Mouse (Mus musculus): ENCODE results near the gene Efr3b. TPM values are rescaled to one million over a fixed set of nuclear protein-coding genes. Genes with fewer than 3 reads are reported as not detected.

The Efr3b gene
- total and polyA plus RNA-seq, 3 experiments, result 0.27 TPM; not detected in 2

- Histone ChIP-seq H3K9me3 (replicated peaks) (no peaks in the 10 kb centered on the region), H3K4me1 (ENCODE audit: insufficient read depth, low read depth, low read length) (no peaks in the 10 kb centered on the region), H3K27me3 (ENCODE audit: insufficient read depth, low read length) (peaks cover 3% of the 10 kb centered on the region; the same call in 1 of the 2 replicates), H3K36me3 (replicated peaks) (no peaks in the 10 kb centered on the region), H3K4me3 (ENCODE audit: low read depth, low read length) (no peak overlapping the region)
- DNase-seq (ENCODE audit: low spot score) (no peak), ATAC-seq (ENCODE audit: extremely low read depth, insufficient number of reproducible peaks, low FRiP score, poor library complexity, severe bottlenecking) (no peak)
- TF ChIP-seq TAL1 (conservative IDR thresholded peaks at IDR 0.05; ENCODE audit: low read depth, low read length) (no peak), POLR2AphosphoS5 (IDR thresholded peaks at IDR 0.05; ENCODE audit: insufficient replicate concordance, low read depth, low read length) (no peak), CTCF (IDR thresholded peaks at IDR 0.05; ENCODE audit: low read depth, low read length) (no peak), GATA1 (IDR thresholded peaks at IDR 0.05; ENCODE audit: borderline replicate concordance, low read length) (no peak), GATA2 (IDR thresholded peaks at IDR 0.05; ENCODE audit: borderline replicate concordance, low read depth, low read length) (no peak)
Observed at GRCm38 (mm10) chr12:4007766-4008165, 30.9 kb downstream of the Efr3b start.

- no peaks in the 10 kb centered on the region for H3K4me1 ChIP-seq (ENCODE audit: insufficient read depth, low read depth, low read length)
- H3K9me3 ChIP-seq (replicated peaks), result no peaks in the 10 kb centered on the region
- H3K27me3 ChIP-seq (ENCODE audit: insufficient read depth, low read length), result peaks cover 3% of the 10 kb centered on the region; the same call in 1 of the 2 replicates
- H3K36me3 ChIP-seq (replicated peaks), result no peaks in the 10 kb centered on the region
- no peak overlapping the region for H3K4me3 ChIP-seq (ENCODE audit: low read depth, low read length)
- ATAC-seq (ENCODE audit: extremely low read depth, insufficient number of reproducible peaks, low FRiP score, poor library complexity, severe bottlenecking) (no peak), DNase-seq (ENCODE audit: low spot score) (no peak)
- TF ChIP-seq CTCF (IDR thresholded peaks at IDR 0.05; ENCODE audit: low read depth, low read length), result no peak
- TF ChIP-seq GATA2 (IDR thresholded peaks at IDR 0.05; ENCODE audit: borderline replicate concordance, low read depth, low read length), result no peak
- TF ChIP-seq POLR2AphosphoS5 (IDR thresholded peaks at IDR 0.05; ENCODE audit: insufficient replicate concordance, low read depth, low read length), result no peak
- TF ChIP-seq GATA1 (IDR thresholded peaks at IDR 0.05; ENCODE audit: borderline replicate concordance, low read length), result no peak
Observed at GRCm38 (mm10) chr12:4007181-4007580, 31.5 kb downstream of the Efr3b start.

GRCm38 (mm10) chr12:4006079-4006478, 32.6 kb downstream of the Efr3b start:
- no peaks in the 10 kb centered on the region for H3K4me1 ChIP-seq (ENCODE audit: insufficient read depth, low read depth, low read length)
- H3K27me3 ChIP-seq (ENCODE audit: insufficient read depth, low read length), result peaks cover 3% of the 10 kb centered on the region; the same call in 1 of the 2 replicates
- no peak overlapping the region for H3K4me3 ChIP-seq (ENCODE audit: low read depth, low read length)
- no peaks in the 10 kb centered on the region for H3K36me3 ChIP-seq (replicated peaks)
- ATAC-seq (ENCODE audit: extremely low read depth, insufficient number of reproducible peaks, low FRiP score, poor library complexity, severe bottlenecking) (no peak), DNase-seq (ENCODE audit: low spot score) (no peak)
- TF ChIP-seq GATA2 (IDR thresholded peaks at IDR 0.05; ENCODE audit: borderline replicate concordance, low read depth, low read length) (no peak), GATA1 (IDR thresholded peaks at IDR 0.05; ENCODE audit: borderline replicate concordance, low read length) (no peak), POLR2AphosphoS5 (IDR thresholded peaks at IDR 0.05; ENCODE audit: insufficient replicate concordance, low read depth, low read length) (no peak), CTCF (IDR thresholded peaks at IDR 0.05; ENCODE audit: low read depth, low read length) (no peak), TAL1 (conservative IDR thresholded peaks at IDR 0.05; ENCODE audit: low read depth, low read length) (no peak)
- no peaks in the 10 kb centered on the region for H3K9me3 ChIP-seq (replicated peaks)

GRCm38 (mm10) chr12:4004648-4005047, 34.1 kb downstream of the Efr3b start:
- DNase-seq (ENCODE audit: low spot score) (no peak), ATAC-seq (ENCODE audit: extremely low read depth, insufficient number of reproducible peaks, low FRiP score, poor library complexity, severe bottlenecking) (no peak)
- TF ChIP-seq CTCF (IDR thresholded peaks at IDR 0.05; ENCODE audit: low read depth, low read length) (no peak), TAL1 (conservative IDR thresholded peaks at IDR 0.05; ENCODE audit: low read depth, low read length) (no peak), GATA2 (IDR thresholded peaks at IDR 0.05; ENCODE audit: borderline replicate concordance, low read depth, low read length) (no peak), GATA1 (IDR thresholded peaks at IDR 0.05; ENCODE audit: borderline replicate concordance, low read length) (no peak), POLR2AphosphoS5 (IDR thresholded peaks at IDR 0.05; ENCODE audit: insufficient replicate concordance, low read depth, low read length) (no peak)
- no peak overlapping the region for H3K4me3 ChIP-seq (ENCODE audit: low read depth, low read length)
- no peaks in the 10 kb centered on the region for H3K9me3 ChIP-seq (replicated peaks)
- no peaks in the 10 kb centered on the region for H3K4me1 ChIP-seq (ENCODE audit: insufficient read depth, low read depth, low read length)
- no peaks in the 10 kb centered on the region for H3K36me3 ChIP-seq (replicated peaks)
- peaks cover 3% of the 10 kb centered on the region; the same call in 1 of the 2 replicates for H3K27me3 ChIP-seq (ENCODE audit: insufficient read depth, low read length)

- no peak for ATAC-seq (ENCODE audit: extremely low read depth, insufficient number of reproducible peaks, low FRiP score, poor library complexity, severe bottlenecking)
- Histone ChIP-seq H3K36me3 (replicated peaks) (no peaks in the 10 kb centered on the region), H3K27me3 (ENCODE audit: insufficient read depth, low read length) (no peaks in the 10 kb centered on the region), H3K4me3 (ENCODE audit: low read depth, low read length) (no peak overlapping the region), H3K9me3 (replicated peaks) (no peaks in the 10 kb centered on the region), H3K4me1 (ENCODE audit: insufficient read depth, low read depth, low read length) (no peaks in the 10 kb centered on the region)
- DNase-seq (ENCODE audit: low spot score), result no peak
- TF ChIP-seq GATA1 (IDR thresholded peaks at IDR 0.05; ENCODE audit: borderline replicate concordance, low read length), result no peak
- no peak for TF ChIP-seq POLR2AphosphoS5 (IDR thresholded peaks at IDR 0.05; ENCODE audit: insufficient replicate concordance, low read depth, low read length)
- no peak for TF ChIP-seq TAL1 (conservative IDR thresholded peaks at IDR 0.05; ENCODE audit: low read depth, low read length)
- no peak for TF ChIP-seq GATA2 (IDR thresholded peaks at IDR 0.05; ENCODE audit: borderline replicate concordance, low read depth, low read length)
- TF ChIP-seq CTCF (IDR thresholded peaks at IDR 0.05; ENCODE audit: low read depth, low read length), result no peak
Observed at GRCm38 (mm10) chr12:4000406-4000805, 38.3 kb downstream of the Efr3b start.

- no peaks in the 10 kb centered on the region for H3K27me3 ChIP-seq (ENCODE audit: insufficient read depth, low read length)
- no peaks in the 10 kb centered on the region for H3K36me3 ChIP-seq (replicated peaks)
- H3K4me3 ChIP-seq (ENCODE audit: low read depth, low read length), result no peak overlapping the region
- TF ChIP-seq CTCF (IDR thresholded peaks at IDR 0.05; ENCODE audit: low read depth, low read length) (no peak), GATA1 (IDR thresholded peaks at IDR 0.05; ENCODE audit: borderline replicate concordance, low read length) (no peak), POLR2AphosphoS5 (IDR thresholded peaks at IDR 0.05; ENCODE audit: insufficient replicate concordance, low read depth, low read length) (no peak), GATA2 (IDR thresholded peaks at IDR 0.05; ENCODE audit: borderline replicate concordance, low read depth, low read length) (no peak), TAL1 (conservative IDR thresholded peaks at IDR 0.05; ENCODE audit: low read depth, low read length) (no peak)
- no peaks in the 10 kb centered on the region for H3K4me1 ChIP-seq (ENCODE audit: insufficient read depth, low read depth, low read length)
- H3K9me3 ChIP-seq (replicated peaks), result no peaks in the 10 kb centered on the region
- ATAC-seq (ENCODE audit: extremely low read depth, insufficient number of reproducible peaks, low FRiP score, poor library complexity, severe bottlenecking) (no peak), DNase-seq (ENCODE audit: low spot score) (no peak)
Observed at GRCm38 (mm10) chr12:3996749-3997148, 42.0 kb downstream of the Efr3b start.
